ENCODE assay signal across 8 mouse cellular contexts in genomic region chr7:79994476-79994875, GRCm38 (mm10). TPM values are rescaled to one million over a fixed set of nuclear protein-coding genes. Genes with fewer than 3 reads are reported as not detected.
DNase-seq lines count a peak whose midpoint lies in the region; ATAC-seq lines count a peak whose summit lies in the region.
"Had no signal": no experiment of that assay in that cellular context is flagged by ENCODE, and none has a peak within 500 bp of the region (broad histone marks: within the 10 kb centered on the region; RNA-seq: fewer than 3 reads in every experiment).

No protein-coding gene starts in this region.

- no peak overlapping the region for H3K9ac ChIP-seq in midbrain, embryonic 11.5 days (ENCODE audit: low read length)

- no peak overlapping the region for H3K4me2 ChIP-seq in midbrain, embryonic 11.5 days

- intact Hi-C loops in heart, postnatal 10 days (cut with DNase I), result loop anchor here (10.0 kb wide), 1 partner anchor 190 kb away; no protein-coding TSS in a partner anchor

- H3K9me3 ChIP-seq in midbrain, embryonic 10.5 days (replicated peaks), result no peaks in the 10 kb centered on the region
- no peaks in the 10 kb centered on the region for H3K9me3 ChIP-seq in midbrain, embryonic 11.5 days (ENCODE audit: control insufficient read depth, low read length)
- H3K9me3 ChIP-seq in limb, embryonic 10.5 days (replicated peaks), result no peaks in the 10 kb centered on the region

- no peak for ATAC-seq in midbrain, embryonic 11.5 days (ENCODE audit: low FRiP score)

- H3K27me3 ChIP-seq in midbrain, embryonic 10.5 days (ENCODE audit: low read depth, poor library complexity, severe bottlenecking), result no peaks in the 10 kb centered on the region
- no peaks in the 10 kb centered on the region for H3K27me3 ChIP-seq in midbrain, embryonic 11.5 days (ENCODE audit: control insufficient read depth, insufficient read depth, low read length)
- H3K27me3 ChIP-seq in limb, embryonic 10.5 days (ENCODE audit: low read depth, poor library complexity, severe bottlenecking), result no peaks in the 10 kb centered on the region

- no peaks in the 10 kb centered on the region for H3K36me3 ChIP-seq in midbrain, embryonic 10.5 days
- no peaks in the 10 kb centered on the region for H3K36me3 ChIP-seq in midbrain, embryonic 11.5 days (ENCODE audit: control insufficient read depth, insufficient read depth, low read length)
- H3K36me3 ChIP-seq in limb, embryonic 10.5 days, result no peaks in the 10 kb centered on the region

- 26% methylated on average over 8 of the region's 8 CpGs for WGBS in midbrain, embryonic 10.5 days
- WGBS in midbrain, embryonic 11.5 days, result 28% methylated on average over 8 of the region's 8 CpGs
- whole genome bisulfite sequencing in limb, embryonic 10.5 days, result 28% methylated on average over 8 of the region's 8 CpGs

- peak; percentile 36 for DNase-seq in midbrain, embryonic 10.5 days (ENCODE audit: low spot score)
- no peak for DNase-seq in midbrain, embryonic 11.5 days (ENCODE audit: low spot score, missing footprints)
- DNase-seq in adipocyte (ENCODE audit: low spot score), result peak; percentile 35
- peak; percentile 33 for DNase-seq in cerebellum, adult 8-10 months
- DNase-seq in heart, postnatal 10 days, result peak; percentile 43 to 69
- peak; percentile 41 for DNase-seq in limb, embryonic 10.5 days (ENCODE audit: low spot score)
- peak; percentile 20 to 50 for DNase-seq in right cerebral cortex, adult 2 months (ENCODE audit: low spot score in 2 of 2)

- peaks cover 6% of the 10 kb centered on the region; the same call in 1 of the 2 replicates for H3K4me1 ChIP-seq in midbrain, embryonic 10.5 days
- H3K4me1 ChIP-seq in midbrain, embryonic 11.5 days (ENCODE audit: control insufficient read depth, insufficient read depth, low read length), result no peaks in the 10 kb centered on the region
- peaks cover 2% of the 10 kb centered on the region; the same call in 1 of the 2 replicates for H3K4me1 ChIP-seq in limb, embryonic 10.5 days

- no peak overlapping the region for H3K4me3 ChIP-seq in midbrain, embryonic 10.5 days
- H3K4me3 ChIP-seq in midbrain, embryonic 11.5 days (ENCODE audit: low read depth, low read length), result no peak overlapping the region
- H3K4me3 ChIP-seq in limb, embryonic 10.5 days, result no peak overlapping the region
- H3K4me3 ChIP-seq: myocyte had no signal

- H3K27ac ChIP-seq in midbrain, embryonic 10.5 days (replicated peaks), result no peak overlapping the region
- H3K27ac ChIP-seq in midbrain, embryonic 11.5 days (ENCODE audit: low read depth, low read length), result no peak overlapping the region
- no peak overlapping the region for H3K27ac ChIP-seq in limb, embryonic 10.5 days

RNA-seq across cellular contexts. Expression of gene Zfp710, which starts 30.1 kb away (rescaled TPM):
- polyA plus RNA-seq in midbrain, embryonic 10.5 days (2016; fragmentation: Nextera tagmentation; extraction: Ambion mirVana), result 32.7 and 34.2 TPM in 2 replicates
- 25.6 and 31.3 TPM in 2 replicates for polyA plus RNA-seq in midbrain, embryonic 11.5 days (2014; fragmentation: Nextera tagmentation; extraction: Ambion mirVana)
- total RNA-seq in heart, postnatal 10 days (2021), result 10 to 100 TPM; 20.1 to 24.4 TPM
- polyA plus RNA-seq in limb, embryonic 10.5 days (2016; fragmentation: Nextera tagmentation; extraction: Ambion mirVana), result 19.4 and 19.7 TPM in 2 replicates

RNA-seq across cellular contexts. Expression of gene Arpin, which starts 59.3 kb away (rescaled TPM):
- 24.0 and 24.5 TPM in 2 replicates for polyA plus RNA-seq in midbrain, embryonic 10.5 days (2016; fragmentation: Nextera tagmentation; extraction: Ambion mirVana)
- polyA plus RNA-seq in midbrain, embryonic 11.5 days (2014; fragmentation: Nextera tagmentation; extraction: Ambion mirVana), result 27.8 and 28.3 TPM in 2 replicates
- total RNA-seq in heart, postnatal 10 days (2021), result 10 to 100 TPM; 15.8 to 18.5 TPM
- 14.3 and 16.1 TPM in 2 replicates for polyA plus RNA-seq in limb, embryonic 10.5 days (2016; fragmentation: Nextera tagmentation; extraction: Ambion mirVana)
